Comparison of ENCODE assay signal across 19 mouse cellular contexts in genomic region chr4:45738746-45739145, GRCm38 (mm10).
DNase-seq lines count a peak whose midpoint lies in the region; ATAC-seq and TF ChIP-seq lines count a peak whose summit lies in the region.
"Had no signal": no experiment of that assay in that cellular context is flagged by ENCODE, and none has a peak within 500 bp of the region (broad histone marks: within the 10 kb centered on the region; RNA-seq: fewer than 3 reads in every experiment).

No protein-coding gene starts in this region.

- H3K79me2 ChIP-seq in heart, adult 2 months (replicated peaks; ENCODE audit: control insufficient read depth, insufficient read depth, low read length) = no peaks in the 10 kb centered on the region

- H3K36me3 ChIP-seq in heart, embryonic 10.5 days = no peaks in the 10 kb centered on the region
- H3K36me3 ChIP-seq in heart, adult 2 months (ENCODE audit: control insufficient read depth, insufficient read depth, low read length) = no peaks in the 10 kb centered on the region
- H3K36me3 ChIP-seq in hindbrain, embryonic 11.5 days (ENCODE audit: control insufficient read depth, insufficient read depth, low read length) = no peaks in the 10 kb centered on the region
- H3K36me3 ChIP-seq in midbrain, embryonic 11.5 days (ENCODE audit: control insufficient read depth, insufficient read depth, low read length) = no peaks in the 10 kb centered on the region
- H3K36me3 ChIP-seq: embryonic facial prominence, embryonic 12.5 days; intestine, embryonic 15.5 days; limb, embryonic 10.5 days; liver, embryonic 13.5 days; lung, embryonic 15.5 days had no signal

- intact Hi-C loops in heart, adult 2 months (cut with DNase I) = no loop called here

- 55% methylated on average over 11 of the region's 11 CpGs for WGBS in heart, embryonic 10.5 days
- 82% methylated on average over 11 of the region's 11 CpGs for WGBS in heart, adult 2 months
- whole genome bisulfite sequencing in hindbrain, embryonic 11.5 days = 45% methylated on average over 11 of the region's 11 CpGs
- 45% methylated on average over 11 of the region's 11 CpGs for WGBS in midbrain, embryonic 11.5 days

- H3K4me3 ChIP-seq in heart, embryonic 10.5 days = no peak overlapping the region
- no peak overlapping the region for H3K4me3 ChIP-seq in heart, adult 2 months
- no peak overlapping the region for H3K4me3 ChIP-seq in hindbrain, embryonic 11.5 days (ENCODE audit: low read depth, low read length)
- H3K4me3 ChIP-seq in midbrain, embryonic 11.5 days (ENCODE audit: low read depth, low read length) = no peak overlapping the region
- H3K4me3 ChIP-seq: embryonic facial prominence, embryonic 12.5 days; intestine, embryonic 15.5 days; limb, embryonic 10.5 days; liver, embryonic 13.5 days; lung, embryonic 15.5 days; myocyte had no signal

- no peak overlapping the region for H3K4me2 ChIP-seq in hindbrain, embryonic 11.5 days (replicated peaks; ENCODE audit: low read depth, low read length)
- H3K4me2 ChIP-seq in midbrain, embryonic 11.5 days = no peak overlapping the region
- H3K4me2 ChIP-seq: embryonic facial prominence, embryonic 12.5 days; intestine, embryonic 15.5 days; liver, embryonic 13.5 days; lung, embryonic 15.5 days had no signal

- H3K4me1 ChIP-seq in heart, embryonic 10.5 days = peaks cover 7% of the 10 kb centered on the region; the same call in 1 of the 2 replicates
- no peaks in the 10 kb centered on the region for H3K4me1 ChIP-seq in heart, adult 2 months (ENCODE audit: control insufficient read depth, insufficient read depth, low read length)
- H3K4me1 ChIP-seq in hindbrain, embryonic 11.5 days (replicated peaks; ENCODE audit: control insufficient read depth, insufficient read depth, low read length) = peaks cover 2% of the 10 kb centered on the region; the same call in 1 of the 2 replicates
- peaks cover 12% of the 10 kb centered on the region; the same call in 1 of the 2 replicates for H3K4me1 ChIP-seq in midbrain, embryonic 11.5 days (ENCODE audit: control insufficient read depth, insufficient read depth, low read length)
- H3K4me1 ChIP-seq: intestine, embryonic 15.5 days; liver, embryonic 13.5 days had no signal

- peaks cover 39% of the 10 kb centered on the region for H3K27me3 ChIP-seq in heart, embryonic 10.5 days (ENCODE audit: insufficient read depth, poor library complexity, severe bottlenecking)
- H3K27me3 ChIP-seq in heart, adult 2 months (ENCODE audit: control insufficient read depth, insufficient read depth, low read length) = no peaks in the 10 kb centered on the region
- H3K27me3 ChIP-seq in hindbrain, embryonic 11.5 days (ENCODE audit: control insufficient read depth, insufficient read depth, low read length) = no peaks in the 10 kb centered on the region
- H3K27me3 ChIP-seq in midbrain, embryonic 11.5 days (ENCODE audit: control insufficient read depth, insufficient read depth, low read length) = no peaks in the 10 kb centered on the region; the same call in 1 of the 2 replicates
- H3K27me3 ChIP-seq: embryonic facial prominence, embryonic 12.5 days; intestine, embryonic 15.5 days; lung, embryonic 15.5 days had no signal

- TF ChIP-seq EP300 in heart, adult 2 months (IDR thresholded peaks at IDR 0.05; ENCODE audit: insufficient read depth, low read depth, low read length) = no peak

- H3K9me3 ChIP-seq in heart, embryonic 10.5 days = no peaks in the 10 kb centered on the region
- no peaks in the 10 kb centered on the region for H3K9me3 ChIP-seq in hindbrain, embryonic 11.5 days (ENCODE audit: control insufficient read depth, low read length)
- no peaks in the 10 kb centered on the region for H3K9me3 ChIP-seq in midbrain, embryonic 11.5 days (ENCODE audit: control insufficient read depth, low read length)
- H3K9me3 ChIP-seq: embryonic facial prominence, embryonic 12.5 days; intestine, embryonic 15.5 days; limb, embryonic 10.5 days; liver, embryonic 13.5 days; lung, embryonic 15.5 days had no signal

- peak; percentile 25; the same call in 1 of the 2 replicates for ATAC-seq in hindbrain, embryonic 11.5 days (ENCODE audit: low FRiP score)
- ATAC-seq in midbrain, embryonic 11.5 days (ENCODE audit: low FRiP score) = peak; percentile 48; the same call in 1 of the 2 replicates
- ATAC-seq: intestine, embryonic 15.5 days had no signal

- H3K9ac ChIP-seq in heart, adult 2 months (ENCODE audit: low read depth, low read length) = no peak overlapping the region
- H3K9ac ChIP-seq in hindbrain, embryonic 11.5 days (ENCODE audit: low read depth, low read length) = no peak overlapping the region
- H3K9ac ChIP-seq in midbrain, embryonic 11.5 days (ENCODE audit: low read length) = no peak overlapping the region
- H3K9ac ChIP-seq: embryonic facial prominence, embryonic 12.5 days; intestine, embryonic 15.5 days; liver, embryonic 13.5 days; lung, embryonic 15.5 days had no signal

- TF ChIP-seq POLR2A in heart, adult 2 months (IDR thresholded peaks at IDR 0.05; ENCODE audit: insufficient read depth, low read depth, low read length) = no peak

- 0 out of 2 replicates have a peak overlapping the region, but pooled peaks have one; percentile 17 for H3K27ac ChIP-seq in heart, embryonic 10.5 days
- no peak overlapping the region for H3K27ac ChIP-seq in heart, adult 2 months
- no peak overlapping the region for H3K27ac ChIP-seq in hindbrain, embryonic 11.5 days (ENCODE audit: low read depth, low read length)
- H3K27ac ChIP-seq in midbrain, embryonic 11.5 days (ENCODE audit: low read depth, low read length) = no peak overlapping the region
- H3K27ac ChIP-seq: embryonic facial prominence, embryonic 12.5 days; intestine, embryonic 15.5 days; limb, embryonic 10.5 days; liver, embryonic 13.5 days; lung, embryonic 15.5 days; stomach, postnatal 0 days had no signal

- no peak for DNase-seq in heart, embryonic 10.5 days (ENCODE audit: low spot score)
- no peak for DNase-seq in heart, adult 2 months
- DNase-seq in hindbrain, embryonic 11.5 days (ENCODE audit: low spot score) = peak; percentile 31
- DNase-seq in midbrain, embryonic 11.5 days (ENCODE audit: low spot score, missing footprints) = no peak
- peak; percentile 49 for DNase-seq in retina, postnatal 1 day
- no peak for DNase-seq in frontal cortex, postnatal 14 days (ENCODE audit: low spot score in 2 of 2)
- no peak for DNase-seq in frontal cortex, postnatal 36 days (ENCODE audit: low spot score in 2 of 2)
- DNase-seq in layer of hippocampus, postnatal 25 days (ENCODE audit: extremely low spot score in 1 of 2, low spot score in 1 of 2) = no peak
- DNase-seq: adrenal gland, postnatal 14 days; B cell, adult 2 months; cerebellum, adult 2 months; gastrocnemius, postnatal 25 days; liver, embryonic 13.5 days had no signal

- TF ChIP-seq CTCF in heart, adult 2 months (IDR thresholded peaks at IDR 0.05) = no peak

Comparison
In these comparisons a context has a peak if more than half of its experiments do, and no peak if none do; other contexts are left out.
1. DNase-seq: peak in hindbrain, embryonic 11.5 days (single experiment) and retina, postnatal 1 day (single experiment); none in heart, embryonic 10.5 days (single experiment), heart, adult 2 months (0 of 2), midbrain, embryonic 11.5 days (single experiment), frontal cortex, postnatal 14 days (0 of 2), frontal cortex, postnatal 36 days (0 of 2) and layer of hippocampus, postnatal 25 days (0 of 2).